Mouse (Mus musculus) MEL (cell line): Measurements from ENCODE around the gene Scyl2. TPM values are rescaled to one million over a fixed set of nuclear protein-coding genes. Genes with fewer than 3 reads are reported as not detected.
"Not testable (repeated sequence)": the region's sequence is repeated elsewhere in the genome, so short reads cannot be mapped to it uniquely, and the experiment has no call there.

ENCODE experiments used
- DNase-seq: peaks from one replicate; pipeline ENCODE4 v3.0.0; 2011; ENCODE audit warnings: low read depth, low spot score
- H3K27ac ChIP-seq: 2 replicates; pipeline ENCODE4 v1.5.1; 2012; ENCODE audit warnings: low read depth, mild to moderate bottlenecking, control low read depth, low read length, moderate library complexity; ENCODE audit not compliant: control insufficient read depth
- H3K27me3 ChIP-seq, 2 experiments: fragments of 150-350 bp in 1 of 2; sonication (generic) in 1 of 2; 2 replicates each; pipeline ENCODE4 v1.6.1; 2012; ENCODE audit warnings: low read length in 2 of 2, mild to moderate bottlenecking in 2 of 2, improper control_type of control experiment in 1 of 2, moderate library complexity in 1 of 2; ENCODE audit not compliant: insufficient read depth in 2 of 2, control insufficient read depth in 1 of 2
- H3K36me3 ChIP-seq, 2 experiments: 2 replicates each; pipeline ENCODE4 v1.6.1; 2012 to 2014; ENCODE audit warnings: low read length in 2 of 2, improper control_type of control experiment in 1 of 2, inconsistent platforms in 1 of 2, mild to moderate bottlenecking in 1 of 2; ENCODE audit not compliant: insufficient read depth in 2 of 2, control insufficient read depth in 1 of 2
- H3K4me1 ChIP-seq, 2 experiments: fragments of 150-350 bp in 1 of 2; sonication (generic) in 1 of 2; 2 replicates each; pipeline ENCODE4 v1.6.1; 2012; ENCODE audit warnings: low read length in 2 of 2, improper control_type of control experiment in 1 of 2, mild to moderate bottlenecking in 1 of 2; ENCODE audit not compliant: insufficient read depth in 2 of 2, control insufficient read depth in 1 of 2
- H3K4me3 ChIP-seq, 2 experiments: fragments of 150-350 bp in 1 of 2; sonication (generic) in 1 of 2; 2 replicates each; pipeline ENCODE4 v1.5.1; 2012; ENCODE audit warnings: low read depth in 2 of 2, low read length in 2 of 2, mild to moderate bottlenecking in 2 of 2, moderate library complexity in 2 of 2, control low read depth in 1 of 2, improper control_type of control experiment in 1 of 2; ENCODE audit not compliant: control insufficient read depth in 1 of 2, insufficient read depth in 1 of 2
- H3K79me2 ChIP-seq: 2 replicates; pipeline ENCODE4 v1.6.1; 2012; ENCODE audit warnings: mild to moderate bottlenecking, low read length, moderate library complexity; ENCODE audit not compliant: control insufficient read depth, poor library complexity, insufficient read depth
- H3K9ac ChIP-seq: 2 replicates; pipeline ENCODE4 v1.6.1; 2012; ENCODE audit warnings: low read depth, mild to moderate bottlenecking, control low read depth, low read length, moderate library complexity; ENCODE audit not compliant: control insufficient read depth, poor library complexity, severe bottlenecking
- H3K9me3 ChIP-seq: fragments of 150-350 bp; sonication (generic); replicated peaks from 2 replicates; pipeline ENCODE4 v1.6.1; 2012; ENCODE audit warnings: mild to moderate bottlenecking, low read length, improper control_type of control experiment, moderate library complexity; ENCODE audit not compliant: insufficient read depth
- BHLHE40 ChIP-seq: IDR thresholded peaks from 2 replicates; pipeline ENCODE4 v1.6.1; 2012; ENCODE audit warnings: low read depth, mild to moderate bottlenecking, inconsistent platforms, low read length, improper control_type of control experiment, borderline replicate concordance
- CTCF ChIP-seq, 3 experiments: IDR thresholded peaks in 2 of 3; conservative IDR thresholded peaks in 1 of 3; 2 replicates each; pipeline ENCODE4 v1.5.1; 2011 to 2012; ENCODE audit warnings: low read length in 3 of 3, low read depth in 2 of 3, mild to moderate bottlenecking in 2 of 3, improper control_type of control experiment in 1 of 3, inconsistent platforms in 1 of 3, mixed read lengths in 1 of 3, moderate library complexity in 1 of 3; ENCODE audit not compliant: control insufficient read depth in 1 of 3, insufficient read depth in 1 of 3, poor library complexity in 1 of 3, severe bottlenecking in 1 of 3
- ELF1 ChIP-seq: IDR thresholded peaks from 2 replicates; pipeline ENCODE4 v1.6.1; 2014; ENCODE audit warnings: low read depth, mild to moderate bottlenecking, inconsistent platforms, low read length, improper control_type of control experiment, moderate library complexity
- GATA1 ChIP-seq: IDR thresholded peaks from 2 replicates; pipeline ENCODE4 v1.6.1; 2011; ENCODE audit warnings: low read depth, low read length, improper control_type of control experiment
- KAT2A ChIP-seq: conservative IDR thresholded peaks from 2 replicates; pipeline ENCODE4 v1.6.1; 2012; ENCODE audit warnings: low read depth, low read length, improper control_type of control experiment, inconsistent platforms
- MAFK ChIP-seq: IDR thresholded peaks from 2 replicates; pipeline ENCODE4 v1.6.1; 2011; ENCODE audit warnings: low read depth, mild to moderate bottlenecking, low read length, improper control_type of control experiment, borderline replicate concordance
- MAX ChIP-seq: IDR thresholded peaks from 2 replicates; pipeline ENCODE4 v1.6.1; 2011; ENCODE audit warnings: low read length, improper control_type of control experiment
- MEF2A ChIP-seq: IDR thresholded peaks from 2 replicates; pipeline ENCODE4 v1.6.1; 2014; ENCODE audit warnings: low read depth, mild to moderate bottlenecking, inconsistent platforms, low read length, improper control_type of control experiment; ENCODE audit not compliant: poor library complexity, insufficient replicate concordance, severe bottlenecking; ENCODE audit errors: extremely low read depth
- MXI1 ChIP-seq: IDR thresholded peaks from 2 replicates; pipeline ENCODE4 v1.6.1; 2011; ENCODE audit warnings: mild to moderate bottlenecking, low read depth, low read length, improper control_type of control experiment
- MYB ChIP-seq: IDR thresholded peaks from 2 replicates; pipeline ENCODE4 v1.6.1; 2011; ENCODE audit warnings: mild to moderate bottlenecking, low read depth, low read length, improper control_type of control experiment
- MYC ChIP-seq: IDR thresholded peaks from 2 replicates; pipeline ENCODE4 v1.6.1; 2011; ENCODE audit warnings: low read depth, mild to moderate bottlenecking, low read length, improper control_type of control experiment, moderate library complexity
- NELFE ChIP-seq: IDR thresholded peaks from 2 replicates; pipeline ENCODE4 v1.6.1; 2011; ENCODE audit warnings: low read depth, low read length, improper control_type of control experiment
- NRF1 ChIP-seq: IDR thresholded peaks from 2 replicates; pipeline ENCODE4 v1.6.1; 2014; ENCODE audit warnings: low read depth, mild to moderate bottlenecking, inconsistent platforms, low read length, improper control_type of control experiment, moderate library complexity; ENCODE audit not compliant: poor library complexity, insufficient read depth, severe bottlenecking
- POLR2A ChIP-seq, 2 experiments: IDR thresholded peaks; 2 replicates each; pipeline ENCODE4 v1.6.1; 2011 to 2012; ENCODE audit warnings: low read length in 2 of 2, mild to moderate bottlenecking in 2 of 2, control low read depth in 1 of 2, improper control_type of control experiment in 1 of 2, low read depth in 1 of 2, moderate library complexity in 1 of 2; ENCODE audit not compliant: control insufficient read depth in 1 of 2, insufficient read depth in 1 of 2, poor library complexity in 1 of 2
- POLR2AphosphoS2 ChIP-seq: IDR thresholded peaks from 2 replicates; pipeline ENCODE4 v1.6.1; 2011; ENCODE audit warnings: low read length, improper control_type of control experiment
- RAD21 ChIP-seq: IDR thresholded peaks from 2 replicates; pipeline ENCODE4 v1.6.1; 2011; ENCODE audit warnings: mild to moderate bottlenecking, low read depth, low read length, improper control_type of control experiment
- RCOR1 ChIP-seq: IDR thresholded peaks from 2 replicates; pipeline ENCODE4 v1.6.1; 2012; ENCODE audit warnings: low read depth, mild to moderate bottlenecking, inconsistent platforms, low read length, improper control_type of control experiment
- TAL1 ChIP-seq: IDR thresholded peaks from 2 replicates; pipeline ENCODE4 v1.6.1; 2012; ENCODE audit warnings: mild to moderate bottlenecking, inconsistent platforms, low read length, moderate library complexity, mixed read lengths
- TBP ChIP-seq: IDR thresholded peaks from 2 replicates; pipeline ENCODE4 v1.8.0; 2011; ENCODE audit warnings: low read depth, low read length, improper control_type of control experiment
- TCF12 ChIP-seq: IDR thresholded peaks from 2 replicates; pipeline ENCODE4 v1.6.1; 2014; ENCODE audit warnings: low read depth, mild to moderate bottlenecking, inconsistent platforms, low read length, improper control_type of control experiment, moderate library complexity
- USF2 ChIP-seq, 2 experiments: IDR thresholded peaks; 2 replicates each; pipeline ENCODE4 v1.6.1; 2011 to 2012; ENCODE audit warnings: improper control_type of control experiment in 2 of 2, low read length in 2 of 2, borderline replicate concordance in 1 of 2, inconsistent platforms in 1 of 2, low read depth in 1 of 2, mild to moderate bottlenecking in 1 of 2; ENCODE audit not compliant: insufficient read depth in 1 of 2
- ZC3H11A ChIP-seq: IDR thresholded peaks from 2 replicates; pipeline ENCODE4 v1.6.1; 2012; ENCODE audit warnings: low read depth, mild to moderate bottlenecking, inconsistent platforms, low read length, improper control_type of control experiment
- ZKSCAN1 ChIP-seq: IDR thresholded peaks from 2 replicates; pipeline ENCODE4 v1.6.1; 2012; ENCODE audit warnings: low read depth, mild to moderate bottlenecking, inconsistent platforms, low read length, improper control_type of control experiment, moderate library complexity
- ZNF384 ChIP-seq: IDR thresholded peaks from 2 replicates; pipeline ENCODE4 v1.6.1; 2012; ENCODE audit warnings: low read depth, mild to moderate bottlenecking, inconsistent platforms, low read length, improper control_type of control experiment
- polyA plus RNA-seq, 2 experiments: library from polyadenylated mRNA; stranded (reverse) in 1 of 2; unstranded in 1 of 2; fragments of >175 nt in 1 of 2; fragments of >200 nt in 1 of 2; gene quantifications; 2 replicates each; pipeline versions ENCODE4 v1.2.1 to v1.2.4; 2012; ENCODE audit warnings: low replicate concordance in 2 of 2, low read depth in 1 of 2; ENCODE audit not compliant: insufficient read length in 2 of 2, insufficient read depth in 1 of 2, missing spikeins in 1 of 2
- total RNA-seq: library from RNA; depleted of rRNA; stranded (reverse); fragments of 300-350 nt; gene quantifications from 2 replicates; pipeline ENCODE4 v1.2.3, GENCODE M21; 2012

The Scyl2 gene
- total and polyA plus RNA-seq, 3 experiments = 19.8 to 27.9 TPM; not detected in 1

DNA sequence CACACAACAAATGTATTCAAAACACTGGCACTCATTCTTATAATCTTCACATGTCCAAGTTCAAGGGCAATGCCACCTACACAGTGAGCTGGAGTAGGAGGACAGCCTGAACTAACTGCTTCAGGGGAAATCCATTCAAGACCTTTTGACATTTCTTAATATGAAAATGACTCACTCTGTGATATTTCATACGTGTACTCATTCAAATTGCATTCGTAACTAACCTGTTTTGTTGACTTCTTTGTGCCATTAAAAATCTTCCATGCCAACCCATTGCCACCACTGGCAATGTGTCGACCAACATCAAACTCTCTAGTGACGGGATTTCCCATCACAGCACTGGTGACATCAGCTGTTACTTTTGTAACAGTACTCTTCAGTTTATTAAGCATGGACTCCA is 8.0 kb downstream of the Scyl2 start:
- Histone ChIP-seq H3K4me3 (no peak overlapping the region), H3K36me3 (peaks cover 2 to 32% of the 10 kb centered on the region in 2 experiments)
- DNase-seq = no peak
- TF ChIP-seq USF2 (IDR thresholded peaks at IDR 0.05; ENCODE audit: borderline replicate concordance in 1 of 2, insufficient read depth in 1 of 2, low read depth in 1 of 2, low read length in 2 of 2) (no peak), RCOR1 (no peak), POLR2A (IDR thresholded peaks at IDR 0.05; ENCODE audit: control insufficient read depth in 1 of 2, insufficient read depth in 1 of 2, low read depth in 1 of 2, low read length in 2 of 2, poor library complexity in 1 of 2) (no peak), POLR2AphosphoS2 (no peak), TAL1 (no peak), ZC3H11A (no peak), BHLHE40 (no peak), KAT2A (no peak), ZNF384 (no peak), MXI1 (no peak), CTCF (IDR thresholded peaks at IDR 0.05 in 2 of 3, conservative IDR thresholded peaks at IDR 0.05 in 1 of 3; ENCODE audit: control insufficient read depth in 1 of 3, insufficient read depth in 1 of 3, low read depth in 2 of 3, low read length in 3 of 3, poor library complexity in 1 of 3, severe bottlenecking in 1 of 3) (no peak), MYB (no peak), GATA1 (no peak), MEF2A (no peak), RAD21 (no peak)
- TF ChIP-seq, all 39 proteins: peak for 0
- Histone ChIP-seq H3K27me3 (no peaks in the 10 kb centered on the region), H3K79me2 (peaks cover 27% of the 10 kb centered on the region), H3K9ac (no peak overlapping the region), H3K4me1 (peaks cover 14 to 30% of the 10 kb centered on the region in 2 experiments), H3K27ac (no peak overlapping the region), H3K9me3 (no peaks in the 10 kb centered on the region)

DNA sequence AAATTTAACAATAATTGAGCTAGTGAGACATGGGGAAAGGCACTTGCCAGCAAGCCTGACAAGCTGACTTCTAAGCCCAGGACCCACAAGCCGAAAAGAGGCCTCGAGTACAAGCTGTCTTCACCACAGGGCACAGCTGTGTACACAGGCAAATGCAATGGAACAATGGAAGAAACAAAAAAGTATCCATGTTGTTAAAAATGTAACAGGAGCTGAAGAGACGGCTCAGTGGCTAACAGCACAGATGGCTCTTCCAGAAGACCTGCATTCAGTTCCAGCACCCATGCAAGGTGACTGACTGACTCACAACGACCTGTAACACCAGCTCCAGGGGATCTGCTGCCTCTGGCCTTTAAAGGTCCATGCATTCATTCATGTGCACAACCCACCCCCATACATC is 9.5 kb downstream of the Scyl2 start:
- Histone ChIP-seq H3K27me3 (no peaks in the 10 kb centered on the region), H3K36me3 (peaks cover 2 to 23% of the 10 kb centered on the region in 2 experiments), H3K4me1 (peaks cover 8 to 19% of the 10 kb centered on the region in 2 experiments; a peak in 3 of 4 replicates), H3K27ac (no peak overlapping the region), H3K9ac (no peak overlapping the region), H3K4me3 (no peak overlapping the region), H3K9me3 (no peaks in the 10 kb centered on the region)
- DNase-seq = no peak
- TF ChIP-seq ZNF384 = no peak
- TF ChIP-seq CTCF (IDR thresholded peaks at IDR 0.05 in 2 of 3, conservative IDR thresholded peaks at IDR 0.05 in 1 of 3; ENCODE audit: control insufficient read depth in 1 of 3, insufficient read depth in 1 of 3, low read depth in 2 of 3, low read length in 3 of 3, poor library complexity in 1 of 3, severe bottlenecking in 1 of 3) = no peak
- TF ChIP-seq MYB = no peak
- no peak for TF ChIP-seq RAD21
- no peak for TF ChIP-seq TAL1
- no peak for TF ChIP-seq TCF12
- TF ChIP-seq NELFE = no peak
- TF ChIP-seq ELF1 = no peak
- no peak for TF ChIP-seq MAX
- no peak for TF ChIP-seq KAT2A
- no peak for TF ChIP-seq TBP
- TF ChIP-seq MAFK = no peak
- TF ChIP-seq MYC = no peak
- no peak for TF ChIP-seq MXI1
- no peak for TF ChIP-seq ZKSCAN1
- no peak for TF ChIP-seq BHLHE40
- no peak for TF ChIP-seq POLR2A (IDR thresholded peaks at IDR 0.05; ENCODE audit: control insufficient read depth in 1 of 2, insufficient read depth in 1 of 2, low read depth in 1 of 2, low read length in 2 of 2, poor library complexity in 1 of 2)
- TF ChIP-seq NRF1 = no peak
- TF ChIP-seq, all 39 proteins: peak for 0
- peaks cover 20% of the 10 kb centered on the region for H3K79me2 ChIP-seq

DNA sequence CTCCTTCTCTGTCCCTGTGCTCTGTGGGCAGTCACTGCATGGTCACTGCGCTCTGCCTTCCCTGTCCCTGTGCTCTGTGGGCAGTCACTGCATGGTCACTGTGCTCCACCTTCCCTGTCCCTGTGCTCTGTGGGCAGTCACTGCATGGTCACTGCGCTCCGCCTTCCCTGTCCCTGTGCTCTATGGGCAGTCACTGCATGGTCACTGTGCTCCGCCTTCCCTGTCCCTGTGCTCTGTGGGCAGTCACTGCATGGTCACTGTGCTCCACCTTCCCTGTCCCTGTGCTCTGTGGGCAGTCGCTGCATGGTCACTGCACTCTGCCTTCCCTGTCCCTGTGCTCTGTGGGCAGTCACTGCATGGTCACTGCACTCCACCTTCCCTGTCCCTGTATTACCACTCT is 15.7 kb downstream of the Scyl2 start:
- H3K79me2 ChIP-seq, H3K36me3 ChIP-seq, H3K9me3 ChIP-seq, H3K4me1 ChIP-seq, H3K27me3 ChIP-seq, H3K9ac ChIP-seq, H3K4me3 ChIP-seq, DNase-seq, H3K27ac ChIP-seq: not testable (repeated sequence)
